Mouse (Mus musculus) CD4-positive, CD25-positive, alpha-beta regulatory T cell, adult 9 weeks (primary cell): ENCODE measurements around the gene Zkscan6. TPM values are rescaled to one million over a fixed set of nuclear protein-coding genes. Genes with fewer than 3 reads are reported as not detected.

Experiments used
- polyA plus RNA-seq: library from polyadenylated mRNA; unstranded; fragments of 100-300 nt; shearing (Covaris generic); gene quantifications from one replicate; pipeline ENCODE4 v1.2.1, GENCODE M21; 2017

The Zkscan6 gene
- polyA plus RNA-seq, result 42.1 TPM

GRCm38 (mm10) chr11:65806909-65807504 is at the start of gene Zkscan6:
Zkscan6 (plus strand) TSS chr11:65807175.

GRCm38 (mm10) chr11:65788154-65788553 is 18.8 kb upstream of the Zkscan6 start, which contains the start of gene Map2k4:
Map2k4 (minus strand) TSS chr11:65788297.

Other genes with a start within 250 kb of the Zkscan6 start
- gene Map2k4, start 18.9 kb upstream of the Zkscan6 start, polyA plus RNA-seq, result 24.7 TPM